Mouse (Mus musculus) lung, adult 2 months (tissue): ENCODE results near the gene Ccna1.

Source experiments
- CTCF ChIP-seq: fragments of 200-500 bp; IDR thresholded peaks from 2 replicates; pipeline ENCODE4 v1.5.1; 2011; ENCODE audit warnings: mild to moderate bottlenecking, low read length, control low read depth; ENCODE audit not compliant: insufficient read depth
- POLR2A ChIP-seq: fragments of 200-500 bp; IDR thresholded peaks from 2 replicates; pipeline ENCODE4 v1.6.1; 2011; ENCODE audit warnings: low read depth, mild to moderate bottlenecking, control low read depth, low read length, borderline replicate concordance; ENCODE audit errors: extremely low read depth

GRCm38 (mm10) chr3:55098014-55098413 lies 42.7 kb upstream of the Ccna1 start:
- no peak for TF ChIP-seq CTCF
- TF ChIP-seq POLR2A: no peak
